ENCODE assay signal across 8 mouse cellular contexts in the genomic region with DNA sequence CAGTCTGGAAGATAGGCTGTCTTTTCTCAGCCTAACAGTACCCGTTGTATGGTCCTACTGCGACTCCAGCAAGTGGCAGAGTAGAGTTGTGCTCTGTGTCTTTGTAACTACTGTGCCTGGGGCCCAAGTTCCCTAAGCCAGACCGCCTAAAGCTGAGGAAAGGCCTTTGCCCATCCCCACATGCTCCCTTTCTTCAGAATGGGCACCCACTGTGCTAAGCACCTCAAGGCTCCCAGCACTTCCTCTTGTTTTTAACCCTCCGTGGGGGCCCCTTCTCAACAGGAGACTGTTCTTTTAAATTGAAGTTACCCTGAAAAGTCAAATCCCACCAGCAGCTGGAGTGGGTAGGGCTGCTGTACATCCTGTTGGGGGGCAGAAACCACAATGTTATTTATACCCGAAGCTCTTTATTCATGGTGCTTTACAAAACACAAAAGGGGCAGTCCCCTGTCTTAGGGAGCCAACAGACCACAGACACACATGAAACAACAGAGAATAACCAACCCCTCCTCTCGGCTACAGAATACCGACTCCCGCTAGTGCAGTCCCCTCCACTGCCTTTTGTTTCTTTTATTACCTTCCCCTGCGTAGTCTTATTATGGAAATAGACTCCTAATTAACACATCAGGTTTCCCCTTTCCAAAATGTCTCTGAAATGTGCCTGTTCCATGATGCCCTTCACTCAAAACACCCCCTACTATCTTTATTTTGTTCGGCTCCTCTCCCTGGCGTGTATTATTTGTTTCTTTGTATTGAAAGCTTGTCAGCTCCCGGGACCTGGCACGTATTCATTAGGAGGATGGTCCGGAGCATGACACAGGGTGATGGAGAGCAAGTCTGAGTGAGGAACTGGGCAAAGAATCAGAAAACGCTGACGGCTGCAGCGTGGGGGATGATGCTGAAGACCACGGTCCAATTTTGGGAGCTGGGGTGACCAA.
DNase-seq lines count a peak whose midpoint lies in the region; ATAC-seq and TF ChIP-seq lines count a peak whose summit lies in the region.

No protein-coding gene starts in this region.

- H3K36me3 ChIP-seq in E14TG2a.4 (ENCODE audit: insufficient read depth, low read length): no peaks in the 10 kb centered on the region
- no peaks in the 10 kb centered on the region for H3K36me3 ChIP-seq in forebrain, embryonic 13.5 days (ENCODE audit: poor library complexity, severe bottlenecking)

- WGBS in forebrain, embryonic 13.5 days: 1% methylated on average over 18 of the region's 18 CpGs

- H3K4me2 ChIP-seq in forebrain, embryonic 13.5 days: peak overlapping the region; percentile 61

- H3K4me3 ChIP-seq in E14TG2a.4 (replicated peaks; ENCODE audit: low read length): peak overlapping the region; percentile 43
- peak overlapping the region; percentile 29 for H3K4me3 ChIP-seq in forebrain, embryonic 13.5 days

- DNase-seq in adrenal gland, postnatal 14 days: peak; percentile 17
- DNase-seq in adrenal gland, adult 8-10 months: no peak
- DNase-seq in induced T-regulatory cell, adult 2 months (ENCODE audit: low read depth): peak; percentile 89
- DNase-seq in lung, postnatal 14 days: peak; percentile 25
- DNase-seq in retina, postnatal 1 day: peak; percentile 37

- peak; percentile 76 for ATAC-seq in forebrain, embryonic 13.5 days
- no peak for ATAC-seq in erythroid progenitor cell, adult 5-6 weeks (replicated peaks; ENCODE audit: low FRiP score, poor library complexity, severe bottlenecking)

- peak overlapping the region; percentile 41 for H3K9ac ChIP-seq in forebrain, embryonic 13.5 days

- peaks cover 31% of the 10 kb centered on the region for H3K9me3 ChIP-seq in E14TG2a.4 (ENCODE audit: low read length)
- peaks cover 23% of the 10 kb centered on the region for H3K9me3 ChIP-seq in forebrain, embryonic 13.5 days (replicated peaks)

- no peak for TF ChIP-seq CTCF in E14TG2a.4 (conservative IDR thresholded peaks at IDR 0.05; ENCODE audit: low read length)

- H3K27ac ChIP-seq in forebrain, embryonic 13.5 days: peak overlapping the region; percentile 65

- peaks cover 15% of the 10 kb centered on the region for H3K4me1 ChIP-seq in E14TG2a.4 (replicated peaks; ENCODE audit: low read depth, low read length)
- H3K4me1 ChIP-seq in forebrain, embryonic 13.5 days: peaks cover 20% of the 10 kb centered on the region

- H3K27me3 ChIP-seq in E14TG2a.4 (ENCODE audit: insufficient read depth, low read length): peaks cover 15% of the 10 kb centered on the region
- no peaks in the 10 kb centered on the region for H3K27me3 ChIP-seq in forebrain, embryonic 13.5 days
